Mouse (Mus musculus) ES-E14 (cell line): Measurements from ENCODE around the gene Zmym4. TPM values are rescaled to one million over a fixed set of nuclear protein-coding genes. Genes with fewer than 3 reads are reported as not detected.
"Not testable (repeated sequence)": the region's sequence is repeated elsewhere in the genome, so short reads cannot be mapped to it uniquely, and the experiment has no call there.

ENCODE experiments used
- DNase-seq: peaks from one replicate; pipeline ENCODE4 v3.0.0-alpha.2; 2013; ENCODE audit warnings: low read depth, low spot score
- H3K27ac ChIP-seq: 2 replicates; pipeline ENCODE4 v1.5.1; 2012; ENCODE audit warnings: low read depth, mild to moderate bottlenecking, low read length, moderate library complexity, mixed read lengths; ENCODE audit not compliant: poor library complexity, insufficient read depth, severe bottlenecking
- H3K36me3 ChIP-seq: 2 replicates; pipeline ENCODE4 v1.6.1; 2012; ENCODE audit warnings: mild to moderate bottlenecking, low read length, moderate library complexity, mixed read lengths; ENCODE audit not compliant: control insufficient read depth, poor library complexity, insufficient read depth, severe bottlenecking
- H3K4me1 ChIP-seq, 2 experiments: fragments of 150-350 bp in 1 of 2; sonication (generic) in 1 of 2; 2 replicates each; pipeline ENCODE4 v1.6.1; 2012; ENCODE audit warnings: low read length in 2 of 2, mild to moderate bottlenecking in 1 of 2, mixed read lengths in 1 of 2; ENCODE audit not compliant: control insufficient read depth in 2 of 2, insufficient read depth in 2 of 2, poor library complexity in 1 of 2
- H3K4me3 ChIP-seq, 2 experiments: fragments of 150-350 bp in 1 of 2; sonication (generic) in 1 of 2; 2 replicates each; pipeline ENCODE4 v1.5.1; 2012; ENCODE audit warnings: low read length in 2 of 2, low read depth in 1 of 2, mild to moderate bottlenecking in 1 of 2, mixed read lengths in 1 of 2; ENCODE audit not compliant: insufficient read depth in 1 of 2, poor library complexity in 1 of 2, severe bottlenecking in 1 of 2
- H3K9ac ChIP-seq: 2 replicates; pipeline ENCODE4 v1.6.1; 2012; ENCODE audit warnings: low read depth, mild to moderate bottlenecking, low read length, mixed read lengths; ENCODE audit not compliant: poor library complexity, insufficient read depth, severe bottlenecking
- H3K9me3 ChIP-seq: fragments of 150-350 bp; sonication (generic); 2 replicates; pipeline ENCODE4 v1.6.1; 2012; ENCODE audit warnings: low read depth, mild to moderate bottlenecking, low read length; ENCODE audit not compliant: control insufficient read depth, insufficient read depth
- CHD2 ChIP-seq: IDR thresholded peaks from 2 replicates; pipeline ENCODE4 v1.6.1; 2014; ENCODE audit warnings: mild to moderate bottlenecking, low read depth, low read length, inconsistent platforms
- HCFC1 ChIP-seq: IDR thresholded peaks from 2 replicates; pipeline ENCODE4 v1.6.1; 2012; ENCODE audit warnings: low read length, inconsistent platforms, borderline replicate concordance; ENCODE audit not compliant: insufficient read depth
- MAFK ChIP-seq: IDR thresholded peaks from 2 replicates; pipeline ENCODE4 v1.6.1; 2014; ENCODE audit warnings: mild to moderate bottlenecking, low read depth, low read length, inconsistent platforms; ENCODE audit not compliant: insufficient read depth
- ZC3H11A ChIP-seq: IDR thresholded peaks from 2 replicates; pipeline ENCODE4 v1.6.1; 2012; ENCODE audit warnings: low read depth, mild to moderate bottlenecking, inconsistent platforms, low read length, borderline replicate concordance
- ZNF384 ChIP-seq: IDR thresholded peaks from 2 replicates; pipeline ENCODE4 v1.6.1; 2012; ENCODE audit warnings: low read depth, low read length, inconsistent platforms
- in situ Hi-C, 2 experiments: fragments of 600-800 bp; cut with MboI; formaldehyde crosslinking; loops; one replicate each; pipeline ENCODE4 v1.15.1; 2025; ENCODE audit warnings: low sequenced_read_pairs in 2 of 2, inconsistent platforms in 1 of 2; ENCODE audit not compliant: unreplicated experiment in 2 of 2
- total RNA-seq: library from RNA; depleted of rRNA; stranded (reverse); fragments of 300-350 nt; gene quantifications from 2 replicates; pipeline ENCODE4 v1.2.3, GENCODE M21; 2012

Gene Zmym4
- total RNA-seq, 1 experiment, result 44.0 TPM

GRCm38 (mm10) chr4:126957434-126957833 is 10.5 kb downstream of the Zmym4 start:
- Histone ChIP-seq H3K36me3 (no peaks in the 10 kb centered on the region; the same call in 1 of the 2 replicates), H3K4me3 (no peak overlapping the region), H3K9ac (no peak overlapping the region), H3K4me1 (peaks cover 11 to 18% of the 10 kb centered on the region in 2 experiments), H3K9me3 (no peaks in the 10 kb centered on the region), H3K27ac (no peak overlapping the region)
- TF ChIP-seq MAFK, result no peak
- no peak for TF ChIP-seq ZNF384
- no peak for TF ChIP-seq CHD2
- no peak for TF ChIP-seq HCFC1
- no peak for TF ChIP-seq ZC3H11A
- no peak for DNase-seq
- in situ Hi-C loops, result no loop called here

- in situ Hi-C loops, H3K9ac ChIP-seq: not testable (repeated sequence)
Measured at GRCm38 (mm10) chr4:126950801-126951200, 17.1 kb downstream of the Zmym4 start.

GRCm38 (mm10) chr4:126943421-126943820 is 24.5 kb downstream of the Zmym4 start:
- Histone ChIP-seq H3K36me3 (no peaks in the 10 kb centered on the region), H3K9me3 (no peaks in the 10 kb centered on the region), H3K9ac (no peak overlapping the region), H3K4me1 (no peaks in the 10 kb centered on the region), H3K27ac (peak overlapping the region; percentile 94), H3K4me3 (no peak overlapping the region)
- in situ Hi-C loops, result no loop called here
- no peak for TF ChIP-seq MAFK
- TF ChIP-seq ZNF384, result no peak
- no peak for TF ChIP-seq ZC3H11A
- no peak for TF ChIP-seq HCFC1
- no peak for TF ChIP-seq CHD2
- DNase-seq, result no peak

More at GRCm38 (mm10) chr4:126950801-126951200, 17.1 kb downstream of the Zmym4 start:
- not testable (repeated sequence) for H3K9me3 ChIP-seq, H3K4me1 ChIP-seq, DNase-seq, H3K4me3 ChIP-seq, H3K36me3 ChIP-seq, H3K27ac ChIP-seq

GRCm38 (mm10) chr4:126942846-126943245 is 25.1 kb downstream of the Zmym4 start:
- TF ChIP-seq ZNF384 (no peak), ZC3H11A (no peak), MAFK (no peak), HCFC1 (no peak), CHD2 (no peak)
- Histone ChIP-seq H3K27ac (peak overlapping the region; percentile 94; the same call in 1 of the 2 replicates), H3K4me3 (no peak overlapping the region), H3K9ac (no peak overlapping the region), H3K36me3 (no peaks in the 10 kb centered on the region; the same call in 1 of the 2 replicates), H3K9me3 (no peaks in the 10 kb centered on the region), H3K4me1 (no peaks in the 10 kb centered on the region)
- in situ Hi-C loops, result no loop called here
- peak; percentile 24 for DNase-seq

- Histone ChIP-seq H3K36me3 (no peaks in the 10 kb centered on the region; the same call in 1 of the 2 replicates), H3K9me3 (no peaks in the 10 kb centered on the region), H3K27ac (no peak overlapping the region), H3K9ac (no peak overlapping the region), H3K4me3 (no peak overlapping the region), H3K4me1 (no peaks in the 10 kb centered on the region)
- TF ChIP-seq ZNF384, result no peak
- no peak for TF ChIP-seq MAFK
- TF ChIP-seq HCFC1, result no peak
- TF ChIP-seq ZC3H11A, result no peak
- no peak for TF ChIP-seq CHD2
- in situ Hi-C loops, result no loop called here
- no peak for DNase-seq
Measured at GRCm38 (mm10) chr4:126927701-126928100, 40.2 kb downstream of the Zmym4 start.
